Mouse (Mus musculus): Measurements from ENCODE around the gene Nxf3.

- no peak for TF ChIP-seq CTCF (IDR thresholded peaks at IDR 0.05; ENCODE audit: insufficient read depth, low read depth, low read length)
- no peak for TF ChIP-seq POLR2A (IDR thresholded peaks at IDR 0.05; ENCODE audit: insufficient read depth, low read depth, low read length)
Measured at GRCm38 (mm10) chrX:136104724-136105088, 19.7 kb upstream of the Nxf3 start.
